Mouse (Mus musculus) myocyte (in vitro differentiated cells): ENCODE measurements at regions not wholly inside any gene's neighbourhood (a gene's known extent, or its start where the extent isn't known, plus 50 kb on each side); places are given as distances from the start of the nearest gene placed in this dataset.

ENCODE experiments used
- CEBPB ChIP-seq: IDR thresholded peaks from 2 replicates; pipeline ENCODE4 v1.6.1; 2011; ENCODE audit warnings: mild to moderate bottlenecking, moderate library complexity; ENCODE audit not compliant: poor library complexity, insufficient read depth, severe bottlenecking
- E2F4 ChIP-seq: IDR thresholded peaks from one replicate; pipeline ENCODE4 v1.6.1; 2011; ENCODE audit warnings: mild to moderate bottlenecking, control low read depth, moderate library complexity; ENCODE audit not compliant: insufficient read depth
- MAX ChIP-seq: IDR thresholded peaks from one replicate; pipeline ENCODE4 v1.6.1; 2011; ENCODE audit warnings: low read depth, mild to moderate bottlenecking, control low read depth
- MYOD1 ChIP-seq, 3 experiments: IDR thresholded peaks; one replicate each; pipeline ENCODE4 v1.6.1; 2011; ENCODE audit warnings: control low read depth in 2 of 3, low read depth in 2 of 3, mild to moderate bottlenecking in 2 of 3, moderate library complexity in 1 of 3; ENCODE audit not compliant: insufficient read length in 2 of 3, control insufficient read depth in 1 of 3
- MYOG ChIP-seq, 3 experiments: IDR thresholded peaks; one replicate each; pipeline ENCODE4 v1.6.1; 2011; ENCODE audit warnings: control low read depth in 2 of 3, low read depth in 2 of 3, mild to moderate bottlenecking in 2 of 3; ENCODE audit not compliant: insufficient read length in 2 of 3, control insufficient read depth in 1 of 3, insufficient read depth in 1 of 3
- POLR2A ChIP-seq: IDR thresholded peaks from one replicate; pipeline ENCODE4 v1.6.1; 2011; ENCODE audit warnings: low read depth, mild to moderate bottlenecking, control low read depth, moderate library complexity; ENCODE audit not compliant: insufficient read length
- POLR2AphosphoS2 ChIP-seq: IDR thresholded peaks from one replicate; pipeline ENCODE4 v1.6.1; 2011; ENCODE audit warnings: low read depth, control low read depth; ENCODE audit not compliant: insufficient read length
- REST ChIP-seq: IDR thresholded peaks from one replicate; pipeline ENCODE4 v1.6.1; 2011; ENCODE audit warnings: mild to moderate bottlenecking, control low read depth, moderate library complexity; ENCODE audit not compliant: insufficient read depth, insufficient read length
- SRF ChIP-seq: IDR thresholded peaks from one replicate; pipeline ENCODE4 v1.6.1; 2011; ENCODE audit warnings: low read depth; ENCODE audit not compliant: control insufficient read depth, insufficient read length
- TCF12 ChIP-seq: IDR thresholded peaks from one replicate; pipeline ENCODE4 v1.6.1; 2011; ENCODE audit warnings: mild to moderate bottlenecking, control low read depth; ENCODE audit not compliant: poor library complexity, insufficient read depth, severe bottlenecking
- USF1 ChIP-seq: IDR thresholded peaks from one replicate; pipeline ENCODE4 v1.6.1; 2011; ENCODE audit warnings: low read depth, mild to moderate bottlenecking, control low read depth, moderate library complexity

- no peak for TF ChIP-seq USF1
- TF ChIP-seq MYOG (IDR thresholded peaks at IDR 0.05; ENCODE audit: control insufficient read depth in 1 of 3, insufficient read depth in 1 of 3, insufficient read length in 2 of 3, low read depth in 2 of 3) = no peak
- no peak for TF ChIP-seq POLR2A
- TF ChIP-seq TCF12 = no peak
- TF ChIP-seq MAX = no peak
- TF ChIP-seq E2F4 = no peak
- no peak for TF ChIP-seq CEBPB
- no peak for TF ChIP-seq MYOD1 (IDR thresholded peaks at IDR 0.05; ENCODE audit: control insufficient read depth in 1 of 3, insufficient read length in 2 of 3, low read depth in 2 of 3)
- TF ChIP-seq POLR2AphosphoS2 = no peak
- TF ChIP-seq REST = no peak
- no peak for TF ChIP-seq SRF
These were observed 444.9 kb downstream of the Tshz3 start for GRCm38 (mm10) chr7:37142780-37143179.
